Mouse (Mus musculus) liver, embryonic 12.5 days (tissue): ENCODE results near the gene Homer2. TPM values are rescaled to one million over a fixed set of nuclear protein-coding genes. Genes with fewer than 3 reads are reported as not detected.
A peak's percentile ranks its signal among the peaks of the same experiment; 100 is the strongest.

Source experiments
- ATAC-seq: fragments of 200-750 bp; cut with Nextera tagmentation; 2 replicates; pipeline ENCODE4 v1.8.0; 2017; ENCODE audit warnings: moderate number of reproducible peaks, mild to moderate bottlenecking, moderate library complexity
- H3K27ac ChIP-seq: fragments of 300-500 bp; sonication (generic); 2 replicates; pipeline ENCODE4 v1.5.1; 2016; ENCODE audit warnings: mild to moderate bottlenecking
- H3K27me3 ChIP-seq: fragments of 300-500 bp; sonication (generic); replicated peaks from 2 replicates; pipeline ENCODE4 v1.6.1; 2016; ENCODE audit warnings: mild to moderate bottlenecking, moderate library complexity
- H3K36me3 ChIP-seq: fragments of 300-500 bp; sonication (generic); 2 replicates; pipeline ENCODE4 v1.6.1; 2016; ENCODE audit warnings: mild to moderate bottlenecking, moderate library complexity
- H3K4me1 ChIP-seq: fragments of 300-500 bp; sonication (generic); 2 replicates; pipeline ENCODE4 v1.6.1; 2016
- H3K4me2 ChIP-seq: fragments of 300-500 bp; sonication (generic); 2 replicates; pipeline ENCODE4 v1.6.1; 2016; ENCODE audit warnings: mild to moderate bottlenecking, moderate library complexity
- H3K4me3 ChIP-seq: fragments of 300-500 bp; sonication (generic); 2 replicates; pipeline ENCODE4 v1.5.1; 2016; ENCODE audit warnings: mild to moderate bottlenecking, moderate library complexity
- H3K9ac ChIP-seq: fragments of 300-500 bp; sonication (generic); 2 replicates; pipeline ENCODE4 v1.6.1; 2016; ENCODE audit warnings: mild to moderate bottlenecking, moderate library complexity
- H3K9me3 ChIP-seq: fragments of 300-500 bp; sonication (generic); replicated peaks from 2 replicates; pipeline ENCODE4 v1.6.1; 2016; ENCODE audit warnings: mild to moderate bottlenecking, moderate library complexity
- WGBS: fragments of 180-500 bp; shearing (Covaris S2); methylation state at CpG from one replicate; pipeline ENCODE4 v1.1.7; 2016; ENCODE audit not compliant: insufficient replicate concordance; 5-methylcytosine and 5-hydroxymethylcytosine counted together
- polyA plus RNA-seq: library from polyadenylated mRNA; unstranded; fragments of >200 nt; fragmentation: Nextera tagmentation; extraction: Ambion mirVana; gene quantifications from 2 replicates; pipeline ENCODE4 v1.2.1, GENCODE M21; 2016

Homer2 gene
- polyA plus RNA-seq, 1 experiment from 2014 or later = 10.0 TPM

- 60% methylated on average over 6 of the region's 6 CpGs for WGBS
- Histone ChIP-seq H3K9ac (no peak overlapping the region), H3K4me1 (no peaks in the 10 kb centered on the region), H3K4me3 (no peak overlapping the region), H3K27ac (no peak overlapping the region), H3K9me3 (no peaks in the 10 kb centered on the region), H3K36me3 (no peaks in the 10 kb centered on the region), H3K27me3 (no peaks in the 10 kb centered on the region), H3K4me2 (no peak overlapping the region)
- ATAC-seq = no peak
These were observed 66.2 kb downstream of the Homer2 start for GRCm38 (mm10) chr7:81641101-81641500.

- H3K4me2 ChIP-seq = no peak overlapping the region
- H3K9ac ChIP-seq = no peak overlapping the region
- no peak for ATAC-seq
- no peak overlapping the region for H3K4me3 ChIP-seq
- no peak overlapping the region for H3K27ac ChIP-seq
- 71% methylated on average over 6 of the region's 6 CpGs for WGBS
- H3K4me1 ChIP-seq = no peaks in the 10 kb centered on the region
- H3K36me3 ChIP-seq = 0 out of 2 replicates have a peak, but pooled peaks cover 3% of the 10 kb centered on the region
- H3K9me3 ChIP-seq = no peaks in the 10 kb centered on the region
- no peaks in the 10 kb centered on the region for H3K27me3 ChIP-seq
These were observed 74.7 kb downstream of the Homer2 start for GRCm38 (mm10) chr7:81632586-81632985.

- peaks cover 3% of the 10 kb centered on the region; the same call in 1 of the 2 replicates for H3K9me3 ChIP-seq
- no peak overlapping the region for H3K9ac ChIP-seq
- no peak for ATAC-seq
- no peak overlapping the region for H3K4me2 ChIP-seq
- H3K27ac ChIP-seq = no peak overlapping the region
- H3K27me3 ChIP-seq = no peaks in the 10 kb centered on the region
- 0 out of 2 replicates have a peak, but pooled peaks cover 5% of the 10 kb centered on the region for H3K36me3 ChIP-seq
- WGBS = 76% methylated on average over 8 of the region's 8 CpGs
- no peak overlapping the region for H3K4me3 ChIP-seq
- no peaks in the 10 kb centered on the region for H3K4me1 ChIP-seq
These were observed 76.1 kb downstream of the Homer2 start for GRCm38 (mm10) chr7:81631261-81631660.

GRCm38 (mm10) chr7:81626460-81626859, 80.9 kb downstream of the Homer2 start:
- 0 out of 2 replicates have a peak, but pooled peaks cover 7% of the 10 kb centered on the region for H3K36me3 ChIP-seq
- no peaks in the 10 kb centered on the region for H3K4me1 ChIP-seq
- 74% methylated on average over 2 of the region's 2 CpGs for WGBS
- H3K27ac ChIP-seq = no peak overlapping the region
- H3K4me2 ChIP-seq = no peak overlapping the region
- H3K4me3 ChIP-seq = no peak overlapping the region
- H3K9ac ChIP-seq = no peak overlapping the region
- peaks cover 7% of the 10 kb centered on the region; the same call in 1 of the 2 replicates for H3K9me3 ChIP-seq
- no peaks in the 10 kb centered on the region for H3K27me3 ChIP-seq
- ATAC-seq = no peak

- H3K4me3 ChIP-seq = no peak overlapping the region
- H3K4me1 ChIP-seq = no peaks in the 10 kb centered on the region
- H3K4me2 ChIP-seq = no peak overlapping the region
- H3K9ac ChIP-seq = no peak overlapping the region
- WGBS = 80% methylated on average over 6 of the region's 6 CpGs
- H3K27me3 ChIP-seq = no peaks in the 10 kb centered on the region
- no peak for ATAC-seq
- H3K36me3 ChIP-seq = 0 out of 2 replicates have a peak, but pooled peaks cover 4% of the 10 kb centered on the region
- H3K27ac ChIP-seq = no peak overlapping the region
- H3K9me3 ChIP-seq = peaks cover 7% of the 10 kb centered on the region; the same call in 1 of the 2 replicates
These were observed 83.6 kb downstream of the Homer2 start for GRCm38 (mm10) chr7:81623767-81624166.

- Histone ChIP-seq H3K36me3 (0 out of 2 replicates have a peak, but pooled peaks cover 4% of the 10 kb centered on the region), H3K9ac (no peak overlapping the region), H3K9me3 (peaks cover 7% of the 10 kb centered on the region; the same call in 1 of the 2 replicates), H3K4me2 (no peak overlapping the region), H3K27ac (no peak overlapping the region), H3K4me1 (no peaks in the 10 kb centered on the region), H3K4me3 (no peak overlapping the region), H3K27me3 (no peaks in the 10 kb centered on the region)
- ATAC-seq = no peak
- WGBS = 62% methylated on average over 4 of the region's 4 CpGs
These were observed 84.5 kb downstream of the Homer2 start for GRCm38 (mm10) chr7:81622793-81623192.

GRCm38 (mm10) chr7:81615031-81615430, 92.3 kb downstream of the Homer2 start:
- H3K36me3 ChIP-seq = 0 out of 2 replicates have a peak, but pooled peaks cover 4% of the 10 kb centered on the region
- WGBS = 69% methylated on average over 9 of the region's 9 CpGs

GRCm38 (mm10) chr7:81612856-81613635, 94.3 kb downstream of the Homer2 start:
- no peaks in the 10 kb centered on the region for H3K27me3 ChIP-seq
- peaks cover 9% of the 10 kb centered on the region for H3K4me1 ChIP-seq
- H3K9ac ChIP-seq = no peak overlapping the region
- no peak overlapping the region for H3K4me3 ChIP-seq
- no peak overlapping the region for H3K27ac ChIP-seq
- no peak overlapping the region for H3K4me2 ChIP-seq
- no peaks in the 10 kb centered on the region for H3K9me3 ChIP-seq
- WGBS = 81% methylated on average over 13 of the region's 13 CpGs
- 0 out of 2 replicates have a peak, but pooled peaks cover 4% of the 10 kb centered on the region for H3K36me3 ChIP-seq
- no peak for ATAC-seq

More at GRCm38 (mm10) chr7:81615031-81615430, 92.3 kb downstream of the Homer2 start:
- no peaks in the 10 kb centered on the region for H3K27me3 ChIP-seq
- H3K4me2 ChIP-seq = no peak overlapping the region
- peaks cover 4% of the 10 kb centered on the region for H3K4me1 ChIP-seq
- H3K9me3 ChIP-seq = no peaks in the 10 kb centered on the region
- ATAC-seq = no peak
- H3K27ac ChIP-seq = no peak overlapping the region
- H3K9ac ChIP-seq = no peak overlapping the region
- no peak overlapping the region for H3K4me3 ChIP-seq

GRCm38 (mm10) chr7:81610125-81610524, 97.2 kb downstream of the Homer2 start:
- H3K4me3 ChIP-seq = no peak overlapping the region
- H3K4me1 ChIP-seq = peaks cover 29% of the 10 kb centered on the region
- H3K9ac ChIP-seq = no peak overlapping the region
- 0 out of 2 replicates have a peak, but pooled peaks cover 4% of the 10 kb centered on the region for H3K36me3 ChIP-seq
- no peak overlapping the region for H3K27ac ChIP-seq
- peak overlapping the region; percentile 37 for H3K4me2 ChIP-seq
- WGBS = 37% methylated on average over 18 of the region's 18 CpGs
- peak; percentile 74 for ATAC-seq
- no peaks in the 10 kb centered on the region for H3K9me3 ChIP-seq
- H3K27me3 ChIP-seq = no peaks in the 10 kb centered on the region

- H3K4me3 ChIP-seq = no peak overlapping the region
- H3K27ac ChIP-seq = peak overlapping the region; percentile 30
- ATAC-seq = no peak
These were observed 100.9 kb downstream of the Homer2 start for GRCm38 (mm10) chr7:81606452-81606851.

GRCm38 (mm10) chr7:81605489-81605888, 101.8 kb downstream of the Homer2 start:
- peak; percentile 92 for ATAC-seq
- H3K4me2 ChIP-seq = peak overlapping the region; percentile 37
- H3K36me3 ChIP-seq = no peaks in the 10 kb centered on the region
- no peak overlapping the region for H3K4me3 ChIP-seq
- H3K27me3 ChIP-seq = no peaks in the 10 kb centered on the region
- peaks cover 46% of the 10 kb centered on the region for H3K4me1 ChIP-seq
- H3K9me3 ChIP-seq = no peaks in the 10 kb centered on the region
- WGBS = 7% methylated on average over 4 of the region's 4 CpGs
- H3K27ac ChIP-seq = peak overlapping the region; percentile 78
- no peak overlapping the region for H3K9ac ChIP-seq

More at GRCm38 (mm10) chr7:81606452-81606851, 100.9 kb downstream of the Homer2 start:
- H3K36me3 ChIP-seq = 0 out of 2 replicates have a peak, but pooled peaks cover 4% of the 10 kb centered on the region
- H3K4me1 ChIP-seq = peaks cover 46% of the 10 kb centered on the region
- WGBS = 46% methylated on average over 5 of the region's 5 CpGs
- no peaks in the 10 kb centered on the region for H3K27me3 ChIP-seq
- no peak overlapping the region for H3K4me2 ChIP-seq
- no peaks in the 10 kb centered on the region for H3K9me3 ChIP-seq
- H3K9ac ChIP-seq = no peak overlapping the region

- WGBS = 39% methylated on average over 5 of the region's 5 CpGs
- Histone ChIP-seq H3K27ac (peak overlapping the region; percentile 78), H3K9ac (no peak overlapping the region), H3K4me1 (peaks cover 41% of the 10 kb centered on the region), H3K4me3 (no peak overlapping the region), H3K9me3 (no peaks in the 10 kb centered on the region), H3K4me2 (peak overlapping the region; percentile 37), H3K36me3 (no peaks in the 10 kb centered on the region), H3K27me3 (no peaks in the 10 kb centered on the region)
- ATAC-seq = peak; percentile 55
These were observed 102.3 kb downstream of the Homer2 start for GRCm38 (mm10) chr7:81604991-81605390.
